In the genomic region with DNA sequence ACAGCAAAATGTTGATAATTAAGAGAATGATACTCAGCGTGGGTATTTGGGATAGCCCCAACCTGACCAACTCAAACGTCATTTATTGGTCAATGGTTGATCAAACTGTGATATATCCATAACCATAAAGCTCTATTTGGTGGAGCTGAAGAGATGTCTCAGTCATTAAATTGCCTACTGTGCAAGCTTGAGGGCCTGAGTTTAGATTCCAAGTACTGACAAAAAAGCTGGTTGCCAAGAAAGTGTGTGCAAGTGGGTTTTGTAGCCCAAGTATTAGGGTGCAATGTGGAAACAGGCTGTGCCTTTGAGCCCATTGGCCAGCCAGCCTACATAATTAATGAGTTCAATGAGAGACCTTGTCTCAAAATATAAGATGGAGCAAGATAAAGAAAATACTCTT, we compare ENCODE assay signal across 36 mouse cellular contexts. TPM values are rescaled to one million over a fixed set of nuclear protein-coding genes. Genes with fewer than 3 reads are reported as not detected.
"Had no signal": no experiment of that assay in that cellular context is flagged by ENCODE, and none has a peak within 500 bp of the region (broad histone marks: within the 10 kb centered on the region; RNA-seq: fewer than 3 reads in every experiment).

No protein-coding gene starts in this region.

- H3K36me3 ChIP-seq: limb, embryonic 12.5 days; limb, embryonic 13.5 days; limb, embryonic 15.5 days; liver, embryonic 13.5 days; liver, embryonic 15.5 days; lung, embryonic 15.5 days; midbrain, embryonic 10.5 days; midbrain, embryonic 12.5 days; midbrain, embryonic 13.5 days; neural tube, embryonic 12.5 days had no signal

- H3K9ac ChIP-seq: limb, embryonic 12.5 days; limb, embryonic 13.5 days; limb, embryonic 15.5 days; liver, embryonic 12.5 days; liver, embryonic 13.5 days; liver, embryonic 14.5 days; liver, embryonic 15.5 days; liver, postnatal 0 days; lung, embryonic 14.5 days; lung, embryonic 15.5 days; midbrain, embryonic 12.5 days; midbrain, embryonic 13.5 days; neural tube, embryonic 12.5 days had no signal

- H3K4me2 ChIP-seq: limb, embryonic 13.5 days; limb, embryonic 15.5 days; lung, embryonic 15.5 days; midbrain, embryonic 11.5 days; midbrain, embryonic 12.5 days; midbrain, embryonic 13.5 days; neural tube, embryonic 12.5 days had no signal

- H3K27me3 ChIP-seq: limb, embryonic 12.5 days; limb, embryonic 13.5 days; limb, embryonic 15.5 days; liver, embryonic 12.5 days; liver, embryonic 13.5 days; liver, embryonic 15.5 days; lung, embryonic 15.5 days; megakaryocyte, embryonic 14.5 days; midbrain, embryonic 12.5 days; midbrain, embryonic 13.5 days; neural tube, embryonic 12.5 days had no signal

- H3K27ac ChIP-seq: limb, embryonic 10.5 days; limb, embryonic 12.5 days; limb, embryonic 13.5 days; limb, embryonic 15.5 days; liver, embryonic 12.5 days; liver, embryonic 13.5 days; liver, embryonic 14.5 days; liver, embryonic 15.5 days; lung, embryonic 15.5 days; macrophage; midbrain, embryonic 10.5 days; midbrain, embryonic 12.5 days; midbrain, embryonic 13.5 days; neural tube, embryonic 12.5 days had no signal

- H3K9me3 ChIP-seq: limb, embryonic 10.5 days; limb, embryonic 12.5 days; limb, embryonic 13.5 days; limb, embryonic 15.5 days; liver, embryonic 12.5 days; liver, embryonic 13.5 days; liver, embryonic 15.5 days; lung, embryonic 15.5 days; megakaryocyte, embryonic 14.5 days; midbrain, embryonic 10.5 days; midbrain, embryonic 12.5 days; midbrain, embryonic 13.5 days; neural tube, embryonic 12.5 days had no signal

- H3K4me3 ChIP-seq: limb, embryonic 10.5 days; limb, embryonic 12.5 days; limb, embryonic 13.5 days; limb, embryonic 15.5 days; liver, embryonic 15.5 days; lung, embryonic 15.5 days; megakaryocyte, embryonic 14.5 days; midbrain, embryonic 10.5 days; midbrain, embryonic 12.5 days; midbrain, embryonic 13.5 days; neural tube, embryonic 12.5 days had no signal

- ATAC-seq: liver, embryonic 12.5 days; liver, postnatal 0 days; lung, postnatal 0 days; midbrain, embryonic 13.5 days; midbrain, embryonic 16.5 days had no signal

- DNase-seq: left cerebral cortex, postnatal 4 days; liver; liver, embryonic 13.5 days; liver, postnatal 0 days; lung, adult 18-20 months; lung, adult 2 months; lung, embryonic 14.5 days; lung, postnatal 10 days; lung, postnatal 14 days; lung, postnatal 36 days; lung, postnatal 4 days; midbrain, embryonic 14.5 days had no signal

RNA-seq across cellular contexts. Expression of a gene that starts 48.9 kb away (rescaled TPM):
- total RNA-seq: liver, adult 2 months; megakaryocyte progenitor cell, adult 5-6 weeks; megakaryocyte, adult 5-6 weeks; megakaryocyte-erythroid progenitor cell, adult 5-6 weeks; monocyte, adult 5-6 weeks had no signal
- polyA plus RNA-seq: liver, adult 2 months; liver, embryonic 11.5 days; liver, embryonic 12.5 days; liver, embryonic 13.5 days; liver, embryonic 14.5 days; liver, embryonic 15.5 days; liver, embryonic 16.5 days; liver, postnatal 0 days; lung, embryonic 14.5 days; macrophage had no signal

RNA-seq across cellular contexts. Expression of a gene that starts 49.1 kb away (rescaled TPM):
- total RNA-seq: liver, adult 2 months; megakaryocyte progenitor cell, adult 5-6 weeks; megakaryocyte, adult 5-6 weeks; megakaryocyte-erythroid progenitor cell, adult 5-6 weeks; monocyte, adult 5-6 weeks had no signal
- polyA plus RNA-seq: macrophage had no signal
